Mouse (Mus musculus) stomach, postnatal 0 days (tissue): ENCODE results near the gene Unc50.

Experiments
- CTCF ChIP-seq: IDR thresholded peaks from 2 replicates; pipeline ENCODE4 v1.5.1; 2016; ENCODE audit warnings: antibody characterized with exemption, low read depth, mild to moderate bottlenecking, moderate library complexity
- EP300 ChIP-seq: optimal IDR thresholded peaks from 2 replicates; pipeline ENCODE3; 2016; ENCODE audit warnings: antibody characterized with exemption

DNA sequence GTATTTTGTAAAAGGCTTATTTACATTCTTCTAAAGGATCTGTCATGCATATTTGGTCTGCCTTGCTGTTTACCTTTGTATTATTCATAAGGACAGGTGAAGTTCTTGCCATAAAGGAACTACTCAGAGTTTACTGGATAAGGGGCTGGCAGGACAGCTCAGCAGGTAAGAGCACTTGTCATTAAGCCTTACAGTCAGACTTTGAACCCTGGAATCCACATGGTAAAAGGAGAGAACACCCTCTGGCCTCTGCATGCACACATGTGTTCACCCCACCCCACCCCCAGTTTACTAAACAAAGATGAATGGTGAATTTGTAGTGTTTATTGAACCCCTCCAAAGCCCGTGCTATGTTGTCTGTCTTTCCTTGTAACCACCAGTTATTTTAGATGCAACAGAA, 14.5 kb upstream of the Unc50 start:
- TF ChIP-seq CTCF (no peak), EP300 (no peak)
